In genomic region chr4:148173811-148174494, GRCm38 (mm10) we compare ENCODE assay signal across 10 mouse cellular contexts. TPM values are rescaled to one million over a fixed set of nuclear protein-coding genes. Genes with fewer than 3 reads are reported as not detected.
DNase-seq lines count a peak whose midpoint lies in the region; ATAC-seq and TF ChIP-seq lines count a peak whose summit lies in the region.
"Had no signal": no experiment of that assay in that cellular context is flagged by ENCODE, and none has a peak within 500 bp of the region (broad histone marks: within the 10 kb centered on the region; RNA-seq: fewer than 3 reads in every experiment).

No protein-coding gene starts in this region.

- no peaks in the 10 kb centered on the region for H3K9me3 ChIP-seq in ES-E14 (ENCODE audit: control insufficient read depth, insufficient read depth, low read depth, low read length)
- H3K9me3 ChIP-seq in hindbrain, embryonic 11.5 days (ENCODE audit: control insufficient read depth, low read length), result no peaks in the 10 kb centered on the region
- H3K9me3 ChIP-seq in midbrain, embryonic 12.5 days, result no peaks in the 10 kb centered on the region

- peaks cover 37% of the 10 kb centered on the region for H3K27me3 ChIP-seq in hindbrain, embryonic 11.5 days (ENCODE audit: control insufficient read depth, insufficient read depth, low read length)
- peaks cover 89% of the 10 kb centered on the region for H3K27me3 ChIP-seq in midbrain, embryonic 12.5 days
- no peaks in the 10 kb centered on the region; the same call in 1 of the 2 replicates for H3K27me3 ChIP-seq in kidney, adult 2 months (replicated peaks; ENCODE audit: control insufficient read depth, insufficient read depth, low read length)

- in situ Hi-C loops in ES-E14 (cut with MboI; ENCODE audit: low sequenced_read_pairs in 2 of 2, unreplicated experiment in 2 of 2), result loop anchor here in 1 of 2 experiments (10.0 kb wide), 2 partner anchors 211 to 431 kb away; partner anchors contain the start of gene Masp2

- H3K4me1 ChIP-seq in ES-E14 (ENCODE audit: control insufficient read depth in 2 of 2, insufficient read depth in 2 of 2, low read length in 2 of 2, poor library complexity in 1 of 2), result peaks cover 0 to 5% of the 10 kb centered on the region in 2 experiments; a peak in 2 of 4 replicates
- H3K4me1 ChIP-seq in hindbrain, embryonic 11.5 days (replicated peaks; ENCODE audit: control insufficient read depth, insufficient read depth, low read length), result no peaks in the 10 kb centered on the region; the same call in 1 of the 2 replicates
- peaks cover 18% of the 10 kb centered on the region for H3K4me1 ChIP-seq in midbrain, embryonic 12.5 days
- no peaks in the 10 kb centered on the region for H3K4me1 ChIP-seq in kidney, adult 2 months (ENCODE audit: control insufficient read depth, insufficient read depth, low read length)

- peak overlapping the region; percentile 37 for H3K4me2 ChIP-seq in hindbrain, embryonic 11.5 days (replicated peaks; ENCODE audit: low read depth, low read length)
- peak overlapping the region; percentile 46 for H3K4me2 ChIP-seq in midbrain, embryonic 12.5 days (replicated peaks)

- DNase-seq in ES-E14 (ENCODE audit: low read depth, low spot score), result no peak
- peak; percentile 72 for DNase-seq in cerebellum, adult 9-10 months
- peak; percentile 63 for DNase-seq in hindbrain, embryonic 11.5 days (ENCODE audit: low spot score)
- no peak for DNase-seq in kidney, adult 2 months
- DNase-seq in thymus, postnatal 10 days (ENCODE audit: low spot score in 2 of 2), result no peak
- no peak for DNase-seq in c-Kit-positive CD71-positive TER-119-positive erythroid progenitor cells, embryonic 14.5 days (ENCODE audit: low spot score)

- ATAC-seq in hindbrain, embryonic 11.5 days (ENCODE audit: low FRiP score), result peak; percentile 58
- ATAC-seq in midbrain, embryonic 12.5 days (ENCODE audit: low FRiP score, low read depth), result peak; percentile 66
- ATAC-seq in megakaryocyte-erythroid progenitor cell, adult 5-6 weeks (replicated peaks; ENCODE audit: low FRiP score, low TSS enrichment, poor library complexity, severe bottlenecking), result no peak

- no peak for TF ChIP-seq CTCF in kidney, adult 2 months (conservative IDR thresholded peaks at IDR 0.05; ENCODE audit: insufficient read depth, insufficient read length, low read depth, low read length)

- H3K27ac ChIP-seq in ES-E14 (ENCODE audit: insufficient read depth, low read depth, low read length, poor library complexity, severe bottlenecking), result no peak overlapping the region
- peak overlapping the region; percentile 72 for H3K27ac ChIP-seq in hindbrain, embryonic 11.5 days (ENCODE audit: low read depth, low read length)
- H3K27ac ChIP-seq in midbrain, embryonic 12.5 days (replicated peaks), result peak overlapping the region; percentile 79
- H3K27ac ChIP-seq in kidney, adult 2 months (ENCODE audit: insufficient read depth, low read depth, low read length), result no peak overlapping the region
- H3K27ac ChIP-seq: macrophage had no signal

- TF ChIP-seq POLR2A in kidney, adult 2 months (IDR thresholded peaks at IDR 0.05; ENCODE audit: low read depth, low read length), result no peak

- peak overlapping the region; percentile 25 to 39; a peak in 3 of 4 replicates for H3K4me3 ChIP-seq in ES-E14 (ENCODE audit: insufficient read depth in 1 of 2, low read depth in 1 of 2, low read length in 2 of 2, poor library complexity in 1 of 2, severe bottlenecking in 1 of 2)
- peak overlapping the region; percentile 18; the same call in 1 of the 2 replicates for H3K4me3 ChIP-seq in hindbrain, embryonic 11.5 days (ENCODE audit: low read depth, low read length)
- peak overlapping the region; percentile 18 for H3K4me3 ChIP-seq in midbrain, embryonic 12.5 days
- no peak overlapping the region for H3K4me3 ChIP-seq in kidney, adult 2 months (ENCODE audit: insufficient read depth, low read depth, low read length)

- no peaks in the 10 kb centered on the region for H3K36me3 ChIP-seq in ES-E14 (ENCODE audit: control insufficient read depth, insufficient read depth, low read length, poor library complexity, severe bottlenecking)
- H3K36me3 ChIP-seq in hindbrain, embryonic 11.5 days (ENCODE audit: control insufficient read depth, insufficient read depth, low read length), result no peaks in the 10 kb centered on the region
- H3K36me3 ChIP-seq in midbrain, embryonic 12.5 days, result no peaks in the 10 kb centered on the region
- no peaks in the 10 kb centered on the region for H3K36me3 ChIP-seq in kidney, adult 2 months (ENCODE audit: control insufficient read depth, insufficient read depth, low read length)

- H3K9ac ChIP-seq in ES-E14 (ENCODE audit: insufficient read depth, low read depth, low read length, poor library complexity, severe bottlenecking), result no peak overlapping the region
- peak overlapping the region; percentile 31; the same call in 1 of the 2 replicates for H3K9ac ChIP-seq in hindbrain, embryonic 11.5 days (ENCODE audit: low read depth, low read length)
- no peak overlapping the region; the same call in 1 of the 2 replicates for H3K9ac ChIP-seq in midbrain, embryonic 12.5 days (replicated peaks)

- under 1% methylated on average over 30 of the region's 30 CpGs for WGBS in hindbrain, embryonic 11.5 days
- WGBS in midbrain, embryonic 12.5 days, result under 1% methylated on average over 30 of the region's 30 CpGs
- 3% methylated on average over 30 of the region's 30 CpGs for WGBS in kidney, adult 2 months

TF ChIP-seq in ES-E14, 5 proteins besides CTCF, POLR2A, EP300 and RAD21:
- TF ChIP-seq ZC3H11A (IDR thresholded peaks at IDR 0.05; ENCODE audit: borderline replicate concordance, low read depth, low read length), result no peak
- TF ChIP-seq MAFK (IDR thresholded peaks at IDR 0.05; ENCODE audit: insufficient read depth, low read depth, low read length), result no peak

RNA-seq across cellular contexts. Expression of gene Fbxo2, which starts 13.5 kb away (rescaled TPM):
- 16.5 and 23.7 TPM in 2 replicates for total RNA-seq in ES-E14 (2012; rRNA removed)
- polyA plus RNA-seq in hindbrain, embryonic 11.5 days (2014; fragmentation: Nextera tagmentation; extraction: Ambion mirVana), result 3.0 and 3.2 TPM in 2 replicates
- polyA plus RNA-seq in midbrain, embryonic 12.5 days (2016; fragmentation: Nextera tagmentation; extraction: Ambion mirVana), result 1.5 and 2.1 TPM in 2 replicates
- polyA plus RNA-seq in kidney, adult 2 months (2012; rRNA removed), result 1.5 and 2.3 TPM in 2 replicates
- total RNA-seq in megakaryocyte-erythroid progenitor cell, adult 5-6 weeks (2014; fragmentation: Nextera tagmentation), result not detected in 2 replicates
- total RNA-seq in megakaryocyte-erythroid progenitor cell, adult 5-6 weeks (2017), result not detected in 2 replicates
- polyA plus RNA-seq: heart, embryonic 14.5 days; macrophage had no signal

RNA-seq across cellular contexts. Expression of gene Fbxo44, which starts 13.7 kb away (rescaled TPM):
- total RNA-seq in ES-E14 (2012; rRNA removed), result 5.1 and 11.0 TPM in 2 replicates
- 82.2 and 82.5 TPM in 2 replicates for polyA plus RNA-seq in hindbrain, embryonic 11.5 days (2014; fragmentation: Nextera tagmentation; extraction: Ambion mirVana)
- 77.4 and 79.8 TPM in 2 replicates for polyA plus RNA-seq in midbrain, embryonic 12.5 days (2016; fragmentation: Nextera tagmentation; extraction: Ambion mirVana)
- 29.8 and 45.7 TPM in 2 replicates for polyA plus RNA-seq in kidney, adult 2 months (2012; rRNA removed)
- total RNA-seq in megakaryocyte-erythroid progenitor cell, adult 5-6 weeks (2014; fragmentation: Nextera tagmentation), result 6.0 and 6.6 TPM in 2 replicates
- total RNA-seq in megakaryocyte-erythroid progenitor cell, adult 5-6 weeks (2017), result 4.1 and 5.5 TPM in 2 replicates

RNA-seq across cellular contexts. Expression of gene Fbxo6, which starts 22.0 kb away (rescaled TPM):
- 43.8 and 49.4 TPM in 2 replicates for total RNA-seq in ES-E14 (2012; rRNA removed)
- 14.6 and 15.5 TPM in 2 replicates for polyA plus RNA-seq in hindbrain, embryonic 11.5 days (2014; fragmentation: Nextera tagmentation; extraction: Ambion mirVana)
- polyA plus RNA-seq in midbrain, embryonic 12.5 days (2016; fragmentation: Nextera tagmentation; extraction: Ambion mirVana), result 14.6 and 17.1 TPM in 2 replicates
- polyA plus RNA-seq in kidney, adult 2 months (2012; rRNA removed), result 58.2 and 63.4 TPM in 2 replicates
- total RNA-seq in megakaryocyte-erythroid progenitor cell, adult 5-6 weeks (2014; fragmentation: Nextera tagmentation), result 19.7 and 25.6 TPM in 2 replicates
- 10.5 and 12.7 TPM in 2 replicates for total RNA-seq in megakaryocyte-erythroid progenitor cell, adult 5-6 weeks (2017)

RNA-seq across cellular contexts. Expression of gene Draxin, which starts 43.5 kb away (rescaled TPM):
- 0.76 and 1.3 TPM in 2 replicates for total RNA-seq in ES-E14 (2012; rRNA removed)
- polyA plus RNA-seq in hindbrain, embryonic 11.5 days (2014; fragmentation: Nextera tagmentation; extraction: Ambion mirVana), result 12.8 and 13.8 TPM in 2 replicates
- polyA plus RNA-seq in midbrain, embryonic 12.5 days (2016; fragmentation: Nextera tagmentation; extraction: Ambion mirVana), result 16.7 and 16.8 TPM in 2 replicates
- polyA plus RNA-seq in kidney, adult 2 months (2012; rRNA removed), result 0.03 and 0.11 TPM in 2 replicates
- total RNA-seq in megakaryocyte-erythroid progenitor cell, adult 5-6 weeks (2014; fragmentation: Nextera tagmentation), result not detected in 2 replicates
- not detected in 2 replicates for total RNA-seq in megakaryocyte-erythroid progenitor cell, adult 5-6 weeks (2017)
- polyA plus RNA-seq: heart, embryonic 14.5 days; macrophage had no signal

RNA-seq across cellular contexts. Expression of gene Mad2l2, which starts 43.8 kb away (rescaled TPM):
- total RNA-seq in ES-E14 (2012; rRNA removed), result 34.0 and 54.5 TPM in 2 replicates
- 82.5 and 88.2 TPM in 2 replicates for polyA plus RNA-seq in hindbrain, embryonic 11.5 days (2014; fragmentation: Nextera tagmentation; extraction: Ambion mirVana)
- 94.7 and 95.2 TPM in 2 replicates for polyA plus RNA-seq in midbrain, embryonic 12.5 days (2016; fragmentation: Nextera tagmentation; extraction: Ambion mirVana)
- 22.8 and 25.5 TPM in 2 replicates for polyA plus RNA-seq in kidney, adult 2 months (2012; rRNA removed)
- total RNA-seq in megakaryocyte-erythroid progenitor cell, adult 5-6 weeks (2014; fragmentation: Nextera tagmentation), result 25.1 and 28.9 TPM in 2 replicates
- total RNA-seq in megakaryocyte-erythroid progenitor cell, adult 5-6 weeks (2017), result 5.8 and 10.9 TPM in 2 replicates

Comparison
In these comparisons a context has a peak if more than half of its experiments do, and no peak if none do; other contexts are left out.
1. DNase-seq: peak in cerebellum, adult 9-10 months (single experiment) and hindbrain, embryonic 11.5 days (single experiment); none in ES-E14 (single experiment), kidney, adult 2 months (single experiment), thymus, postnatal 10 days (0 of 2) and c-Kit-positive CD71-positive TER-119-positive erythroid progenitor cells, embryonic 14.5 days (single experiment).
2. H3K27ac ChIP-seq: peak in hindbrain, embryonic 11.5 days (single experiment) and midbrain, embryonic 12.5 days (single experiment); none in ES-E14 (single experiment) and kidney, adult 2 months (single experiment).